Mouse (Mus musculus): ENCODE data around the gene Rcor3.

Gene Rcor3

GRCm38 (mm10) chr1:192137926-192138910 is at the start of gene Rcor3:
TSS of gene Rcor3 (minus strand) at chr1:192138062.
- peak; percentile 79 for DNase-seq (ENCODE audit: low spot score)

GRCm38 (mm10) chr1:192181696-192182257 is 43.9 kb upstream of the Rcor3 start:
- no peak for DNase-seq (ENCODE audit: low spot score)

GRCm38 (mm10) chr1:192179877-192180276 is 42.0 kb upstream of the Rcor3 start:
- peak; percentile 22 for DNase-seq (ENCODE audit: low spot score)

GRCm38 (mm10) chr1:192171477-192171876 is 33.6 kb upstream of the Rcor3 start:
- no peak for DNase-seq (ENCODE audit: low spot score)

- DNase-seq (ENCODE audit: low spot score), result no peak
Observed at GRCm38 (mm10) chr1:192151179-192151578, 13.3 kb upstream of the Rcor3 start.

GRCm38 (mm10) chr1:192140313-192140712 is 2.5 kb upstream of the Rcor3 start:
- DNase-seq (ENCODE audit: low spot score), result peak; percentile 21

GRCm38 (mm10) chr1:192137291-192137925 is 454 bp downstream of the Rcor3 start:
- DNase-seq (ENCODE audit: low spot score), result peak; percentile 59

- peak; percentile 84 for DNase-seq (ENCODE audit: low spot score)
Observed at GRCm38 (mm10) chr1:192136561-192137290, 1.1 kb downstream of the Rcor3 start.

- no peak for DNase-seq (ENCODE audit: low spot score)
Observed at GRCm38 (mm10) chr1:192130202-192130601, 7.7 kb downstream of the Rcor3 start.

- DNase-seq (ENCODE audit: low spot score), result no peak
Observed at GRCm38 (mm10) chr1:192128343-192128742, 9.5 kb downstream of the Rcor3 start.

- no peak for DNase-seq (ENCODE audit: low spot score)
Observed at GRCm38 (mm10) chr1:192125761-192126160, 12.1 kb downstream of the Rcor3 start.

GRCm38 (mm10) chr1:192116262-192116661 is 21.6 kb downstream of the Rcor3 start:
- DNase-seq (ENCODE audit: low spot score), result no peak

- DNase-seq (ENCODE audit: low spot score), result no peak
Observed at GRCm38 (mm10) chr1:192115378-192115777, 22.5 kb downstream of the Rcor3 start.

GRCm38 (mm10) chr1:192109169-192109568 is 28.7 kb downstream of the Rcor3 start:
- DNase-seq (ENCODE audit: low spot score), result no peak

GRCm38 (mm10) chr1:192107352-192107751 is 30.5 kb downstream of the Rcor3 start:
- DNase-seq (ENCODE audit: low spot score), result peak; percentile 51

GRCm38 (mm10) chr1:192105902-192106389 is 31.9 kb downstream of the Rcor3 start:
- no peak for DNase-seq (ENCODE audit: low spot score)

GRCm38 (mm10) chr1:192104021-192104420 is 33.8 kb downstream of the Rcor3 start:
- no peak for DNase-seq (ENCODE audit: low spot score)

GRCm38 (mm10) chr1:192103176-192103575 is 34.7 kb downstream of the Rcor3 start:
- DNase-seq (ENCODE audit: low spot score), result no peak

- no peak for DNase-seq (ENCODE audit: low spot score)
Observed at GRCm38 (mm10) chr1:192101359-192101758, 36.5 kb downstream of the Rcor3 start.

- DNase-seq (ENCODE audit: low spot score), result no peak
Observed at GRCm38 (mm10) chr1:192100742-192101141, 37.1 kb downstream of the Rcor3 start.

GRCm38 (mm10) chr1:192095626-192096025 is 42.2 kb downstream of the Rcor3 start:
- DNase-seq (ENCODE audit: low spot score), result no peak

All from adipocyte (in vitro differentiated cells).